Comparison of ENCODE assay signal across 30 mouse cellular contexts in the genomic region with DNA sequence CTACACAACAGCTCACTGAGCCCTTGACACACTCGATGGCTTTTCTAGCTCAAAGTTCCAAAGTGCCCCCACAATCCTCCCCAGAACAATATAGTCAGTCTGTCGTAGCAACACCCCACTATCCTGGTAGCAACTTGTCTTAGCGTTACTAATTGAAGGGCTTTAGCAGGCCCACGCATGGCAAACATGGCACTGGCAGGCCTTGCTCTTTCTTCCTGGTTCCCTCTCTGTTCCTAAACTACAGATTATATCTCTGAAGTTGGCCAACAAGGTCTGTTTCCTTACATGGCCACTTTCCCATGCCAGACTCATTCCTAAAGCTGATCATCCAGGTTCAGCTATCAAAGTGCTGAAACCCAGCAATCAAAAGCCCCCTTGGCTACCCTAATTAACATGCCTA. TPM values are rescaled to one million over a fixed set of nuclear protein-coding genes. Genes with fewer than 3 reads are reported as not detected.
"Had no signal": no experiment of that assay in that cellular context is flagged by ENCODE, and none has a peak within 500 bp of the region (broad histone marks: within the 10 kb centered on the region; RNA-seq: fewer than 3 reads in every experiment).

No protein-coding gene starts in this region.

- ATAC-seq: forebrain, embryonic 13.5 days; forebrain, embryonic 14.5 days; forebrain, embryonic 15.5 days; forebrain, embryonic 16.5 days; forebrain, postnatal 0 days had no signal

- H3K9me3 ChIP-seq: embryonic facial prominence, embryonic 10.5 days; embryonic facial prominence, embryonic 12.5 days; embryonic facial prominence, embryonic 13.5 days; embryonic facial prominence, embryonic 15.5 days; forebrain, embryonic 10.5 days; forebrain, embryonic 12.5 days; forebrain, embryonic 13.5 days; forebrain, embryonic 15.5 days had no signal

- DNase-seq: cerebellum, adult 2 months; cerebellum, adult 8-10 months; cerebellum, adult 9-10 months; cerebellum, adult 9-11 months; cerebellum, postnatal 10 days; cerebellum, postnatal 14 days; cerebellum, postnatal 25 days; cerebellum, postnatal 36 days; embryo, embryonic 11 days; forebrain, postnatal 0 days; gastrocnemius, adult 2 months; gastrocnemius, postnatal 10 days; gastrocnemius, postnatal 14 days; gastrocnemius, postnatal 25 days; gastrocnemius, postnatal 36 days; heart, adult 11 months; heart, adult 18-20 months; heart, adult 2 months had no signal

- H3K4me1 ChIP-seq: embryonic facial prominence, embryonic 12.5 days; embryonic facial prominence, embryonic 13.5 days; embryonic facial prominence, embryonic 15.5 days; forebrain, embryonic 10.5 days; forebrain, embryonic 13.5 days; forebrain, embryonic 15.5 days had no signal

- H3K9ac ChIP-seq: embryonic facial prominence, embryonic 12.5 days; embryonic facial prominence, embryonic 13.5 days; embryonic facial prominence, embryonic 15.5 days; forebrain, embryonic 12.5 days; forebrain, embryonic 13.5 days; forebrain, embryonic 15.5 days; forebrain, postnatal 0 days had no signal

- H3K27me3 ChIP-seq: embryonic facial prominence, embryonic 12.5 days; embryonic facial prominence, embryonic 13.5 days; embryonic facial prominence, embryonic 15.5 days; forebrain, embryonic 12.5 days; forebrain, embryonic 13.5 days; forebrain, embryonic 15.5 days had no signal

- H3K4me3 ChIP-seq: embryonic facial prominence, embryonic 10.5 days; embryonic facial prominence, embryonic 12.5 days; embryonic facial prominence, embryonic 13.5 days; embryonic facial prominence, embryonic 15.5 days; erythroblast, embryonic 14.5 days; forebrain, embryonic 10.5 days; forebrain, embryonic 12.5 days; forebrain, embryonic 13.5 days; forebrain, embryonic 15.5 days; gastrocnemius, adult 2 months; heart, adult 2 months had no signal

- H3K27ac ChIP-seq: embryonic facial prominence, embryonic 10.5 days; embryonic facial prominence, embryonic 12.5 days; embryonic facial prominence, embryonic 13.5 days; embryonic facial prominence, embryonic 15.5 days; forebrain, embryonic 10.5 days; forebrain, embryonic 12.5 days; forebrain, embryonic 13.5 days; forebrain, embryonic 15.5 days; gastrocnemius, adult 2 months; heart, adult 2 months had no signal

- H3K4me2 ChIP-seq: embryonic facial prominence, embryonic 12.5 days; embryonic facial prominence, embryonic 13.5 days; embryonic facial prominence, embryonic 15.5 days; forebrain, embryonic 12.5 days; forebrain, embryonic 13.5 days; forebrain, embryonic 15.5 days had no signal

RNA-seq across cellular contexts. Expression of gene Slc6a4, which starts 43.5 kb away (rescaled TPM):
- total RNA-seq: granulocyte monocyte progenitor cell, adult 5-6 weeks had no signal
- polyA plus RNA-seq: erythroblast, embryonic 14.5 days had no signal
